Mouse (Mus musculus): ENCODE measurements around the gene Hnf4a. TPM values are rescaled to one million over a fixed set of nuclear protein-coding genes. Genes with fewer than 3 reads are reported as not detected.
A peak's percentile ranks its signal among the peaks of the same experiment; 100 is the strongest.

Hnf4a gene
- total and polyA plus RNA-seq, 3 experiments: not detected

GRCm38 (mm10) chr2:163587506-163587905 lies 80.9 kb downstream of the Hnf4a start (continued):
- no peak for TF ChIP-seq ZMIZ1 (IDR thresholded peaks at IDR 0.05; ENCODE audit: low read depth, low read length)
- TF ChIP-seq PAX5 (IDR thresholded peaks at IDR 0.05; ENCODE audit: low read length): no peak
- peak; percentile 86 for TF ChIP-seq JUN (IDR thresholded peaks at IDR 0.05; ENCODE audit: insufficient read depth, low read depth, low read length)
- TF ChIP-seq ZNF384 (IDR thresholded peaks at IDR 0.05; ENCODE audit: low read depth, low read length): no peak
- TF ChIP-seq MEF2A (IDR thresholded peaks at IDR 0.05; ENCODE audit: borderline replicate concordance, low read depth, low read length): peak; percentile 98
- TF ChIP-seq BHLHE40 (IDR thresholded peaks at IDR 0.05; ENCODE audit: low read depth, low read length): peak; percentile 52; the same call in 1 of the 2 replicates

GRCm38 (mm10) chr2:163590211-163590610 lies 83.6 kb downstream of the Hnf4a start:
- dilution Hi-C loops (cut with MboI; ENCODE audit: extremely low pct_ligation_motif_present, extremely low pct_unique_long_range_greater_than_20kb, low sequenced_read_pairs): no loop called here
- in situ Hi-C loops (cut with MboI; ENCODE audit: low pct_ligation_motif_present, low pct_unique_long_range_greater_than_20kb, low sequenced_read_pairs): loop anchor here (10.0 kb wide), 1 partner anchor 55 kb away; no protein-coding TSS in a partner anchor
- TF ChIP-seq USF2 (conservative IDR thresholded peaks at IDR 0.05; ENCODE audit: low read depth, low read length) (no peak), SMC3 (IDR thresholded peaks at IDR 0.05; ENCODE audit: low read depth, low read length) (no peak), KAT2A (IDR thresholded peaks at IDR 0.05; ENCODE audit: insufficient replicate concordance, low read length) (no peak), RAD21 (IDR thresholded peaks at IDR 0.05; ENCODE audit: low read depth, low read length) (no peak), NRF1 (IDR thresholded peaks at IDR 0.05; ENCODE audit: low read depth, low read length) (no peak), MAX (IDR thresholded peaks at IDR 0.05; ENCODE audit: low read length) (no peak), RCOR1 (conservative IDR thresholded peaks at IDR 0.05; ENCODE audit: low read depth, low read length) (no peak), CHD2 (IDR thresholded peaks at IDR 0.05; ENCODE audit: low read length) (no peak), BHLHE40 (IDR thresholded peaks at IDR 0.05; ENCODE audit: low read depth, low read length) (no peak), MAZ (IDR thresholded peaks at IDR 0.05; ENCODE audit: low read depth, low read length) (no peak), PAX5 (IDR thresholded peaks at IDR 0.05; ENCODE audit: low read length) (no peak), ETS1 (conservative IDR thresholded peaks at IDR 0.05; ENCODE audit: low read depth, low read length) (no peak), JUND (conservative IDR thresholded peaks at IDR 0.05; ENCODE audit: low read depth, low read length) (no peak), MYC (IDR thresholded peaks at IDR 0.05; ENCODE audit: low read depth, low read length) (no peak), IRF4 (IDR thresholded peaks at IDR 0.05; ENCODE audit: low read depth, low read length) (no peak), MEF2A (IDR thresholded peaks at IDR 0.05; ENCODE audit: borderline replicate concordance, low read depth, low read length) (no peak), UBTF (IDR thresholded peaks at IDR 0.05; ENCODE audit: low read depth, low read length) (no peak), NELFE (IDR thresholded peaks at IDR 0.05; ENCODE audit: low read depth, low read length) (no peak)
- H3K4me1 ChIP-seq (ENCODE audit: control insufficient read depth in 1 of 2, insufficient read depth in 2 of 2): peaks cover 9 to 35% of the 10 kb centered on the region in 2 experiments
- no peak overlapping the region for H3K4me3 ChIP-seq (replicated peaks in 1 of 3; ENCODE audit: low read depth in 2 of 3, low read length in 2 of 3, poor library complexity in 1 of 3)
- no peak for DNase-seq (ENCODE audit: extremely low read depth)
- H3K27ac ChIP-seq (ENCODE audit: insufficient read depth, low read depth): no peak overlapping the region
- no peak overlapping the region for H3K9ac ChIP-seq (ENCODE audit: insufficient read depth, low read depth)
- H3K36me3 ChIP-seq (replicated peaks in 1 of 2; ENCODE audit: control insufficient read depth in 1 of 2, insufficient read depth in 1 of 2, low read length in 1 of 2): no peaks in the 10 kb centered on the region
- H3K4me2 ChIP-seq (ENCODE audit: insufficient read depth, low read depth, poor library complexity, severe bottlenecking): no peak overlapping the region
- H3K27me3 ChIP-seq (replicated peaks): peaks cover 5% of the 10 kb centered on the region
- no peaks in the 10 kb centered on the region for H3K79me2 ChIP-seq (replicated peaks; ENCODE audit: control insufficient read depth, extremely low read depth, insufficient read depth, poor library complexity, severe bottlenecking)
- H3K9me3 ChIP-seq (replicated peaks; ENCODE audit: low read length): no peaks in the 10 kb centered on the region
